Mouse (Mus musculus): Measurements from ENCODE around the gene Map2k7.
"Not testable (repeated sequence)": the region's sequence is repeated elsewhere in the genome, so short reads cannot be mapped to it uniquely, and the experiment has no call there.

Gene Map2k7

DNA sequence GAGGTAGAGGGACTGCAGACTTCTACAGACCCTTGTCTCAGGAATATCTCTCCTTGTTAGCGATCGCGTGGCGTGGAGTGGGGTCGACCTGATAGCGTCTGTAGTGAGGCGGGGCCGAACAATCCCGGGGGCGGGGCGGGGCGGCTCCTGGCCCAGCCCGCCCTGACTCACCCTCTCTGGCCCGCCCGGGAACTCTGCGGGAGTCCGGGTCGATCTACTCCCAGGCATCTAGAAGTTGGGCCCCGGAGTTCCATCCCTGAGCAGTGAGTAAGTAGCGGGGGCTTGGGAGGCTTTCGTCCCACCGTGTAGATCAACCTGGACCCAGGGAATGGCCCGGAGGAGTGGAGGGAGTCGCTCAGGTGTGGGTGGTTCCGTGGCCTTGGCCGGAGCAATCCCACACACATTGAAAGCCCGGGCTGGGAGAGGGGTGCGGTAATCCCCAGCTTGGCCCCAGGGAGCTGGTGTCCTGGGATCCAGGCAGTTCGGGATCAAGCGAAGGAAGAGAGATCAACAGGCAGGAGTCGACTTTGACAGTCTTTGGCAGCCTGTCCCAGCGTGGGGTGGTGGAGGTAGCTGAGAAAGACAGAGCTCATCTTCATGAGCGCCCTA lies 11.7 kb upstream of the Map2k7 start, which contains the start of gene Lrrc8e:
TSS of gene Lrrc8e (plus strand) at position 89 of the 609 bp plus-strand sequence.
- DNase-seq (ENCODE audit: low spot score) = no peak

DNA sequence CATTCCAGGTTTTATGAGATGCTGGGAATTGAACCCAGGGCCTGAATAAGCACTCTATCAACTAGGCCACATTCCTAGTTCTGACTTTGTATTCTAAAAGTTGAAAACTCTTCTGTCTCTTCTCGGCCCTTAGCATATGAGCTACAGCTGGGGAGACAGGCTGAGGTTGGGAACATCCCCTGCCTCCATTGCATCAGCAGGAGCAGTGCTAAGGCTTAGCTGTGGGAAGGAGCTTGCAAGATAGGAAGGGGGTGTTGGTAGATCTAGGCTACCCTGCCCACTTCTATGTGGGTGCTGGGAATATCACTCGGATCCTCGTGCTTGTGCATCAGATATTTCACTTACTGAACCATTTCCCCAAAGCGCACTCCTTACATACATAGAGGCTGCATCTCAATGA lies 10.6 kb upstream of the Map2k7 start:
- DNase-seq (ENCODE audit: low spot score) = no peak

- no peak for DNase-seq (ENCODE audit: low spot score)
These were observed 8.8 kb upstream of the Map2k7 start for GRCm38 (mm10) chr8:4229784-4230183.

DNA sequence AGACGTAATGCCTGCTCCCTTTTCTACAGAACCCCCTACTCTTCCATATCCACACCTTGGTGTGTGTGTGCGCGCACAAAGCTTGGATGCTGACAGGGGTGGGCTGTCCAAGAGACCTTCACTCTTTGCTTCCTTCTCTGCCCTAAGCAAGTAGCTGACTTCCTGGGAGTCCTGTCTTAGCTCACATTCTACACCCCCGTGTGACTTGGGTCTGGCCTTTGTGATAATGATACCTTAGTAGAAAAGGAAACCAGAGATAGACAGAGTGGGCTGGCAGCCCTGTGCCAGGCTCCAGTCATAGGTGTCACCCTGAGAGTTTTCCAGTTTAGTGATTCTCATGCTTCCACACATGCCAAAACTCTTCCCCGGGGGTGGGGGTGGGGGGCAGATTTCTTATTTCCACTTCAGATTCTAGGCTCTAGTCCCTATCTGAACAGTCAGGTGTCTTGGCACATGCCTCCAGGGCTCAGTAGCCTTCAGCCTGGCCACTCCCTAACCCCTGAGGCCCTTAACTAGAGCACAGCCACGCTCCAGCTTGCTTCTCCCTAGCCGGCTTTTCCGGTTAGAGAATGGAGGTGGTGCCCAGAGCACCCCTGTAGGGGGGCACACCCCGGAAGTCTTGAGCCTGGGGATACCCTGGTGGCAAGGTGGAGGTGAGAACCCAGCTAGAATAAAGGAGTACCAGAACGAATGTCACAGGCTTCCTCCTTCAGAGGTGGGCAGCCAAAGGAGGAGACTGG lies 7.8 kb upstream of the Map2k7 start:
- no peak for DNase-seq (ENCODE audit: low spot score)

GRCm38 (mm10) chr8:4237814-4238433 lies 616 bp upstream of the Map2k7 start:
- peak; percentile 67 for DNase-seq (ENCODE audit: low spot score)

DNA sequence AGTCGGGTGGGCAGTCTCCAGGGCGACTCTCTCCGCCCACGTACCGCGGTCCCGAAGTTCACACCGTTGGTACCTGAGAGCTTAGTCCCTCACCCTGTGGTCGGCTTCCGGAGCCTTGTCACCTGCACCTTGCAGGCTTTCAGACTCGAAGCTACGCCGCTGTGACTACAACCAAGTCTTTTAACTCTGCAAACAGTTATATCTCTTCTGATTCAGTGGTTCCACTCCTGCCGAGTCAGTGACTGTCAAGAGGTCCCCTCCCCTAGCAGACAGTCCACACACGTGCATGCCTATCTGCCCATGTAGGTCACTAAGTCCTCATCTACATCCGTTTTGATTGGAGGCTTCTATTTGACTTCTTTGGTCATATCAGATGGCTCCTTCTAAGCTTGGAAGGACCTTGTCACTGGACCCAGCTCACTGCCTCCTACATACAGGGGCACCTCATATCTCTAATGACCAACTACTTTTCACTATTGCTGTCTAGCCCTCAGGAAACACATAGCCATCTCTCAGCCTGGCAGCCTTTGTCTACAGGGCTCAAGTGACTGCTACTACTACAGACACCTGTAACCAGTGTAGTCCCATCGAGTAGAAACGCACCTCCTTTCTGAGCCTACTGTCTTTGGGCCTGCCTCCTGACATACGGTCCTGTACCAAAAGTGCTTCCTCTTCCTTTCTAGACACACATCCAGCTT lies 802 bp downstream of the Map2k7 start:
- DNase-seq (ENCODE audit: low spot score) = no peak

GRCm38 (mm10) chr8:4245061-4245460 lies 6.5 kb downstream of the Map2k7 start:
- DNase-seq (ENCODE audit: low spot score) = no peak

GRCm38 (mm10) chr8:4245737-4246136 lies 7.2 kb downstream of the Map2k7 start:
- DNase-seq (ENCODE audit: low spot score) = no peak

DNA sequence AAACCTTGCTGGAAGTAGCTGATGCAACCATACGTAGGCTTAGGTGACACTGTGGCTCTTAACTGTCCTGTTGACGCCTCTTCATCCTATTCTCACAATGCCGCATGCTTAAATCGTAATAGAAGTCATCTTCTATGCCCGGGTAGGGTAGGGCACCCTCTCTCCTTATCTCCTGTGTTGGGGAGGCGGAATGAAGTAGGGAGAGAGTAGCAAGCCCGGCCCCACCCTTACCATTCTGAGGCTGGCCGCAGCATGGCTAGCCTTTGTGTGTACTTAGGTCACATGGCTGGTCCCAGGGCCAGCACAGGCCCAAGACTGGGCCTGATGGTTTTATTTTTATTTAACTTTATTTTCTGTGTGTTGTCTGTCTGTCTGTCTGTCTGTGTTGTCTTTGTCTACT lies 8.7 kb downstream of the Map2k7 start:
- DNase-seq (ENCODE audit: low spot score) = no peak

GRCm38 (mm10) chr8:4247951-4248540 lies 9.5 kb downstream of the Map2k7 start, which contains the start of gene Tgfbr3l:
Gene Tgfbr3l (plus strand): TSS chr8:4248214.
- no peak for DNase-seq (ENCODE audit: low spot score)

DNA sequence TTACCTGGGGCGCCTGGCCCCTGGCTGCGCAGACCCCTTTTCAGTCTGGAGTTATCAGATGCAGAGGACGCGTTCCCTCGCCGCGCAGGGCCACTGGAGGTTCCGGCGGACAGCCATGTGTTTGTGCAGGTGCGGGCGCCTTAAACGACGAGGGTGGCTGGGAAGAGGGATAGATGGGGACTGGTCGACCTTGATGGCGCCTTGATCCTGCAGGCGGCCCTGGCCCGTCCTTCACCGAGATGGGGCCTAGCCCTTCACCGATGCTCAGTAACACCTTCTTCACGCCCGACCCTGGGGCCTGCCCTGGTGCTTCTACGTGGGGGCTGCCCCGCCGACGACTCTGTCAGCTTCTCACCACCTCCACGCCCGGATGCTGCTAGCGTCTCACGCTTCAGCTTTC lies 10.7 kb downstream of the Map2k7 start:
- DNase-seq (ENCODE audit: low spot score) = no peak

- DNase-seq (ENCODE audit: low spot score) = peak; percentile 90
These were observed 11.9 kb downstream of the Map2k7 start for GRCm38 (mm10) chr8:4250306-4250970.

- no peak for DNase-seq (ENCODE audit: low spot score)
These were observed 13.7 kb downstream of the Map2k7 start for GRCm38 (mm10) chr8:4252116-4252760.

DNA sequence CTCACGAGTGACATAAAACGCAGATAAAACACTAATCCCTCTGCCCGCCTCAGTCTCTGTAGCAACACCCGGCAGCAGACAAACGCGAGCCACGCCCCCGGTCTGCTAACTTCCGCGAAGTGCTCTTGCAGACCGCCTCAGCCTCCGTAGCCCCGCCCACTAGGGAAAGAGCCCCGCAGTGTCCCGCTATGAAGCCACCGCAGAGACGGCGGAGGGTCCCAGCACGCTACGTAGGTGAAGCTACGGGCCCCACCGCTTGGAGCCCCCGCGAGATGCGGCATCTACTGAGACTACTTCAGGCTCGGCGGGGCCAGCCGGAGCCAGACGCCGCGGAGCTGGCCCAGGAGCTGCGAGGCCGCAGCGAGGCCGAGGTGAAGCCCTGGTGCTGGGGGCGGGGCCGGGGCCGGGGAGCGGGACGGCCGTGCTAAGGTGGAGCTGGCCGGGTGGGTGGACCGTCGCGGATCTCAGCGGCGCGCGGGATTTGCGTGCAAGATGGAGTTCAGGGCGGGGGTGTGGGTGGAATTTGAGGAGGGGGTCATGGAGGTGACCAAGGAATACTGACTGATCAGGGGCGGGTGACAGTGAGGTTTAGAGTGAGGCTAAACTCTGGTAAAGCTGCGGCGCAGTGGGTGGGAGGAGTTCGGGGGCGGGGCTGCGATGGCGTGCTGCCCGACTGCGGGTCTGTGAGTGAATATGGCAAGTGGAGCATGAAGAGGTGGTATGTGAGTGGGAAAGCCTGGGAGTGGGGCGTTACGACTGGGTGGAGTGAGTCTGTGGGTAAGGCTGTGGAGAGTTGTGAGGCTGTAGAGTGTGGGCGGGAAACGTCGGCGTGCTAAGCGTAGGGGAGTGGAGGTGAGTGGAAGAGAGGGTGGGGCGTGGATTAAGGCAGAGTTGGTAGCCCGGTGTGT lies 14.6 kb downstream of the Map2k7 start, which contains the start of gene Snapc2:
TSS of gene Snapc2 (plus strand) at position 147 of the 908 bp plus-strand sequence.
- DNase-seq (ENCODE audit: low spot score) = peak; percentile 99

DNA sequence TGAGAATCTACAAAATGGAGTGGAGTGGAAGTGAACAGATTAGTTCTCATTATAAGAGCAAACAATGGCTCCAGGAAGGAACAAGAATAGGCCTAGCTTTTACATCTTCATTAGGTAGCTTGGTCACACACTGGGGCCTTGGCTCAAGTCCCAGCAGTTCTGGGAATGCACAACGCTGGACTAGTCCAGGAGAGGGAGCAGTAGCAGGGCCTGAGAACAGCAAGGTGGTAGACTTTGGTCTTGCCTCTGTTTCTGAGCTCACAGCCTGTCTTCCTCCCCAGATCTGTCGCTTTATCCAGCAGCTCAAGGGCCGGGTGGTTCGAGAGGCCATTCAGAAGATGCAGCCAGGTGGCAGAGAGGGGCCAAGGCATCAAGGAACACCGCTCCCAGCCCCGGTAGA lies 15.5 kb downstream of the Map2k7 start:
- peak; percentile 93 for DNase-seq (ENCODE audit: low spot score)

GRCm38 (mm10) chr8:4255471-4255870 lies 16.9 kb downstream of the Map2k7 start:
- not testable (repeated sequence) for DNase-seq (ENCODE audit: low spot score)

- DNase-seq (ENCODE audit: low spot score) = no peak
These were observed 18.4 kb downstream of the Map2k7 start for GRCm38 (mm10) chr8:4256911-4257310.

GRCm38 (mm10) chr8:4257350-4257749 lies 18.8 kb downstream of the Map2k7 start:
- DNase-seq (ENCODE audit: low spot score) = no peak

DNA sequence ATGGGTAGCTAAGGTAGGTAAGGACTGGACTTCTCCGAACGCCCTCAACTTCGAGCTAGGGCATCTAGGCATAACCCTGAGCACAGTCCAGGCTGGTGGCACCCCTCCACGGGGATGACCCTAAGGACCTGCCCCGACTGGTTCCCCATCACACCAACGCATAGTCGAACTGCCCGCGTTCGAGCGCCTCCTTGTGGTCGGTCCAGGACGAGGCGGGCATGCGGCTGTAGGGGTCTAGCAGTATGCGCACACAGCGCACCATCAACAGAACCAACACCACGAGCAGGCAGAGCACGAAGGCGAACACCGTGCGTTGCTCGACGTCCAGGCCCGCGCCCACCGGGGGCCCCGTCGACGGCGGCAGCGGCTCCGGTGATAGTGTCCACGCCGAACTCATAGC lies 19.7 kb downstream of the Map2k7 start:
- DNase-seq (ENCODE audit: low spot score) = peak; percentile 91

GRCm38 (mm10) chr8:4258678-4259077 lies 20.1 kb downstream of the Map2k7 start:
- DNase-seq (ENCODE audit: low spot score) = peak; percentile 77

Measured in MN1 (cell line).